Mouse (Mus musculus) gastrocnemius, postnatal 4 days (tissue): ENCODE results near the gene Hist1h4n. TPM values are rescaled to one million over a fixed set of nuclear protein-coding genes. Genes with fewer than 3 reads are reported as not detected.
A peak's percentile ranks its signal among the peaks of the same experiment; 100 is the strongest.
"Not testable (repeated sequence)": the region's sequence is repeated elsewhere in the genome, so short reads cannot be mapped to it uniquely, and the experiment has no call there.

ENCODE experiments used
- DNase-seq, 2 experiments: peaks; one replicate each; pipeline ENCODE4 v3.0.0; 2021 to 2022; ENCODE audit warnings: low spot score in 2 of 2, mixed read lengths in 2 of 2
- microRNA-seq: library from miRNA; unstranded; fragments of <30 nt; microRNA quantifications from one replicate; pipeline ENCODE4 v1.2.0, GENCODE M21; 2021
- total RNA-seq, 2 experiments: library from RNA; stranded (reverse); gene quantifications; 2 replicates each; pipeline ENCODE4 v1.2.3; 2021

The Hist1h4n gene
- total RNA-seq, 2 experiments from 2014 or later, result 93.9 to 147 TPM

GRCm38 (mm10) chr13:21797163-21797562 is 34.8 kb downstream of the Hist1h4n start:
- not testable (repeated sequence) for DNase-seq

DNA sequence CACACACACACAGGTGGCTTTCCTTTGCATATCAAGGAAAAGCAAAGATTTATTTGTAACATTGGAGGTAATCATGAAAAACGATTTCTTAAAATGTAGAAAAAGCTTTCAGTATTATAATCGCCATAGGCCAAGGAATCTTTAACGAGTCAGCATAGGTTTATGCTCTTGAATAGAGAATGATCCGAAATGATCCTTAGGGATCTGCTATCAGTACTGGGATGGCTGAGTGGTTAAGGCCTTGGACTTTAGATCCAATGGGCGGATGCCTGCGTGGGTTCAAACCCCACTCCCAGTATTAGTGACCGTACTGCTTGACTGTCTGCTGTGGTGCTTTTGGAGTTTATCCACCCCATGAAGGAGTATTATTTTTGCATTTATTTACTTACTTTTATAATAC is 36.4 kb downstream of the Hist1h4n start:
- DNase-seq, result no peak

DNA sequence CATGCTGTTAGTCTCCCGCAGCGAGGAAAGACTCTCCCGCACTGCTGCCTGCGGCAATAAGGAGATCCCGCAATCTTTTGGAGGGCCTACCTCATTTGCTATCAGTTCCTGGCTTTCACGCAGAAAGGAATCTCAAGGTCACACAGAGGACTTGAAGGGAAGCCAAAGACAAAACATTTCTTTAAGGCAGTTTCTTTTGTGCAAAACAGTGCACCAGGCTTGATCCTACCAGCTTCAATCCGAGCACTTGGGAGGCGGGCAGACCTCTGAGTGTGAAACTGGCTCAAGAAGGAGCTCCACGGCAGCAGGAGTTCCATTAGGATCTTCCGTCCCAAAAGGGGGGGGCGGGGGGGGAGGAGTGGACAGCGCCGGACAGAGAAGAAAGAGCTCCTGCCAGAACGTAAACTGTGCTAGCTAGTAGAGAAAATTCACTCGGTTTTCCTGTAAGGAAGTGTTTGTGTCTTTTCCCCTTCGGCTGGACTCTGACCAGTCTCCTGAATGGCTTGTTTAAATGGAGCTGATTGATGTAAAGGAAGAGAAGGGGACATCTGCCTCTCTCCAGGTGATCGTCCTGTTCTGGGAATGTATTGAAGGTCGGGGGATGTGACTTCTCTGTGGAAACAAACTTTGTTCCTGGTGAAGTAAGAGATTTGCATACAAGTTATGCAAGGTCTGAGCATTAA is 41.3 kb downstream of the Hist1h4n start:
- no peak for DNase-seq

DNA sequence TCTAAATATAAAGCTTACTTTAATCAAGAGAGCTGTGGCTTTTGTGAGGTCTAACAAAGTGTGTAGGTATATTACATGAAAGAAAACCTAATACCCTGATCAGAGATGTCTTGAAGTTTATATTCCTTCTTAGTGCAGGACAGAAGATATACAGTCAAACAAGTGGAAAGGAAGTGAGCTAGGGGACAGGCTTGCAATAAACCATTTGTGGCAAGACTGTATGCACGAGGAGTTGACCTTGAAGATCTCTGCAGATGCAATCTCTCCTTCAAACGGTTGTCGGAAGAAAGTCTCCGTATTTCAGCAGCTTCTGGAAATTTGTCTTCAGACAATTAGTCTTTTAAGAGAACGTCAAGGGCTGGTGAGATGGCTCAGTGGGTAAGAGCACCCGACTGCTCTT is 42.1 kb downstream of the Hist1h4n start:
- no peak for DNase-seq

DNA sequence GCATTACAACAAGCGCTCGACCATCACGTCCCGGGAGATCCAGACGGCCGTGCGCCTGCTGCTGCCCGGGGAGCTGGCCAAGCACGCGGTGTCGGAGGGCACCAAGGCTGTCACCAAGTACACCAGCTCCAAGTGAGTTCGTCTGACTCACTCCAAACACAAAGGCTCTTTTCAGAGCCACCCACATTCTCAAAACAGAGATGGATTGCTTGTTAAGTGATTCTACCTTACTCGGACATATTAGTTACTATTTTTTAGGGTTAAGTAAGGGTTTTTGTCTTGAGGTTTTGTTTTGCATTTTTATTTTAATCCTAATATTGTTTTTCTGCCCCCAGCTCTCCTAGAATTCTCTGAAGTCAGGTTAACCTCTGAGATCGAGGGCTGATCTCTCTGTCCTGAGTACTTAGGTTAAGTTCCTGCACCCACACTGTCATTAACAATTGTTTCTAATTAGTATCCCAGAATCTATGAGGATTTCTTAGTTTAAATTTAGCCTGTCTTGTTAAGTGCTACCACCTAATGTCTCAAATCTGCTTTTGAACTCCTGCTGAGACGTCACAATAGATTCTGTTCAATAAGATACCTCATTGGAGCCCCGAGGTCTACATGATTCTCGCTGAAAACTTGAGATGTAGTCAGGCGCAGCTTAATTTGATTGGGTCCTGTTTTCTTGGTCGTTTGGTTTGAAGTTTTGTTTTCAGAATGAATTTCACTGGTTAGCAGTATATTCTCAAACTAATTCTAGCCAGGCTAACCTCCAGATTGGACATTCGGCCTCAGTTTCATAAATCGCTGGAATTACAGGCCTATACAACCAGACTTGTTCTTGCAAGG is 44.0 kb downstream of the Hist1h4n start:
- DNase-seq, result no peak

DNA sequence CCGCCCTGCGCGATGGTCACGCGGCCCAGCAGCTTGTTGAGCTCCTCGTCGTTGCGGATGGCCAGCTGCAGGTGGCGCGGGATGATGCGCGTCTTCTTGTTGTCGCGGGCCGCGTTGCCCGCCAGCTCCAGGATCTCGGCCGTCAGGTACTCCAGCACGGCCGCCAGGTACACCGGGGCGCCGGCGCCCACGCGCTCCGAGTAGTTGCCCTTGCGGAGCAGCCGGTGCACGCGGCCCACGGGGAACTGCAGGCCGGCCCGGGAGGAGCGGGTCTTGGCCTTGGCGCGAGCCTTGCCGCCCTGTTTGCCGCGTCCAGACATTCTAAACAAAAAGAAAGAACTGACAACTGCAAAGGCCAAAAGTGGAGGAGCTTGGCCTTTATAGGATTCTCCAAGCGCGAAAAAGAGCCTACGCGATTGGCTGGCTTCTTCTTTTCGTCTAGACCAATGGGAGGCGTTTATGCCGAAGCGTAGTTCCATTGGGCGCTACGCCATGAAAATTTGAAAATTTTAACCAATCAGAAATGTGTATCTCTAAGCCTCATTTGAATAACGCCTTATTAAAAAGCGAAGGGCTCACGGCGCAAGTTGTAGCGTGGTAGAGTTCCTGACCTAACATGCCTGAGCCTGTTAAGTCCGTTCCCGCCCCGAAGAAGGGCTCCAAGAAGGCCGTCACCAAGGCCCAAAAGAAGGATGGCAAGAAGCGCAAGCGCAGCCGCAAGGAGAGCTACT is 44.9 kb downstream of the Hist1h4n start, which contains the start of the genes Hist1h2an and Hist1h2bp:
Gene Hist1h2an, minus strand, starts transcription at position 320 of the 731 bp plus-strand sequence.
Gene Hist1h2bp, plus strand, starts transcription at position 563 of the 731 bp plus-strand sequence.
- peak; percentile 65 to 83 for DNase-seq

DNA sequence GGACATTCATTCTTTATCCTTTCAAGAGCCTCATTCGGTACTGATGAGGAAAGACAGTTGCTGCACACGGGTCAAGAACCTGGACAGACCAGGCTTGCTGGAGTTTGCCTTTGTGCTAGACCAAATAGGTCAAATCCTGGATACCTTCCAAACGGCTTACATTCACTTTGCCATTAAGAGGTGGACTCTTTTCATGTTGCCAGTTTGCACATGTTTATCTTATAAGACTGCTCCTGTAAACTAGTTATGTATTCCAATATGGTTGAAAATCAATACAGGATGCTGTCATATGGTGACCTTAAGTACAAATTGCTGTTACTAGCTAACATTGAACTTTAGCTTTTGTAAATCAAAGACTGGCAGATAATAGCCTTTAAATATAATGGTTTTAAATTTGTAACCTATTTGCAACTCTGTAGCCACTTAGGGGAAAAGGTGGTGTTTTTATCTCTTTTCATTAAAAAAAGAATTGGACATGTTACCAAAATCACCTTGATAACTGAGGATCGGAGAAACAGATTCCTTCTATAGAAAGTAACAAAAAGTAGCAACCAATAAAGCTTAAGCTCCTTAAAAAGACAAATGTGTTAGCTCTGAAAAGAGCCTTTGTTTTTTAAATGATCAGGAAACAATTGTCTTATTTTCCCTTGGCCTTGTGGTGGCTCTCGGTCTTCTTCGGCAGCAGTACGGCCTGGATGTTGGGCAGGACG is 45.7 kb downstream of the Hist1h4n start:
- no peak for DNase-seq

GRCm38 (mm10) chr13:21784311-21784710 is 47.7 kb downstream of the Hist1h4n start:
- DNase-seq, result no peak

DNA sequence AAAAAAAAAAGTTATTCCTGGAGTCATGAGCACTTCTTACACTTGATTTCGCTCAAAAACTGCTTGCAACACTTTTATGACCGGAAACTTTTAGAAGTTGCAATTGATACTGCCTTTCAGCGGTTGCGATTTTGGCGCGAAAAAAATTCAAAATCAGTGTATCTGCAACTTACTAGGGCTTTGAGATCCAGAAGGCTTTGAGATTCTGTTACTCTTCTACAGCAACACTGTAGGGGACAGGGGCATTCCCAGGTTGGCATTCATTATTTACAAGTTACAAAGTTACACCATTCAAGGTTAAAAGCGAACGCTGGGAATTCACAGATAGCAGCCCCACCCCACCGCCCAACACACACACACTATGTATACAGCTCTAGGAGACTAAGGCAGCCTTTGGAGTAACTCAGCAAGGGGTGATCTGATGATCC is 48.2 kb downstream of the Hist1h4n start:
- DNase-seq, result no peak

GRCm38 (mm10) chr13:21783255-21783617 is 48.8 kb downstream of the Hist1h4n start, which contains the start of gene Hist1h3i:
Gene Hist1h3i (minus strand): TSS chr13:21783370.
- DNase-seq, result peak in 1 of 2 experiments; percentile 39

DNA sequence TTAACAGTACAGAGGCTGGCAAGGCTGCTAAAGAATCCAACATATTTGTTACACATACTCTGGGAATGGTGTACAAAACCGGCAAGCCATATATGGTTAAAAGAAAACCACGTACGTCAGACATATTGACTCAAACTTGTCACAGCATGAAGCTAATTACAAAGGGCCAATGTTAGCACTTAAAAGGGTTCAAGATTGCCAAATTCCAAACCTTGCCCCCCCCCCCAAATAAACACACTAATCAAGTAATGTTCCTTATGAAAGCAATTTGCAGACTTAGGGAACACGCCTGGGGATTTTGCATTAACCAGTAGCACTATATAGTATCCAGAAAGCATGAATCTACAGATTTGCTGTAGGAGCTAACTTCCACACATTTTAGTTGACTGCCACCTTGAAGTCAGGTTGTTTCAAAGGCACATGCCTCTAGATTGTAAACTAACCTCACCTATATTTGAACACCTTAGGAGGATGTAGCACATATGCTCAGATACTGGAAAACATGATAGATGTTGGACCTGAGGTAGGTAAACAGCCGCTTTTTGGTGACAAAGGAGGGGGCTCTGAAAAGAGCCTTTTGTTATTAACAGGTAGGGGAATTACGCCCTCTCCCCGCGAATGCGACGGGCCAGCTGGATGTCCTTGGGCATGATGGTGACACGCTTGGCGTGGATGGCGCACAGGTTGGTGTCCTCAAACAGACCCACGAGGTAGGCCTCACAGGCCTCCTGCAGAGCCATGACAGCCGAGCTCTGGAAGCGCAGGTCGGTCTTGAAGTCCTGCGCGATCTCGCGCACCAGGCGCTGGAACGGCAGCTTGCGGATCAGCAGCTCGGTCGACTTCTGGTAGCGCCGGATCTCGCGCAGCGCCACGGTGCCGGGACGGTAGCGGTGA is 49.4 kb downstream of the Hist1h4n start:
- DNase-seq, result not testable (repeated sequence)

Small RNA genes lying within 50 kb of the gene (microRNA-seq; reads per million reads assigned to microRNA genes)
- gene Gm19658, result not detected
- not detected for gene Gm44346
- not detected for gene Gm44466

Other genes with a start within 250 kb of the Hist1h4n start
- gene Olfr1362, start 218.2 kb downstream of the Hist1h4n start, total RNA-seq, result not detected
- not detected for gene Olfr11, start 189.7 kb downstream of the Hist1h4n start, total RNA-seq
- gene Olfr1361, start 168.8 kb downstream of the Hist1h4n start, total RNA-seq, result not detected
- gene Olfr1360, start 154.8 kb downstream of the Hist1h4n start, total RNA-seq, result not detected
- not detected for gene Olfr1359, start 134.1 kb downstream of the Hist1h4n start, total RNA-seq
- gene Hist1h2bl, start 116.1 kb downstream of the Hist1h4n start, total RNA-seq, result 100 to 1,000 TPM; 362 to 482 TPM
- 100 to 1,000 TPM; 297 to 368 TPM for gene Hist1h2ai, start 115.8 kb downstream of the Hist1h4n start, total RNA-seq
- gene Hist1h3h, start 114.5 kb downstream of the Hist1h4n start, total RNA-seq, result 100 to 1,000 TPM; 508 to 651 TPM
- gene Hist1h2bm, start 110.2 kb downstream of the Hist1h4n start, total RNA-seq, result 100 to 1,000 TPM; 101 to 150 TPM
- gene Hist1h4j, start 97.1 kb downstream of the Hist1h4n start, total RNA-seq, result 10 to 100 TPM; 70.8 to 87.9 TPM
- 1,000 to 10,000 TPM in 1 of 2 experiments, 100 to 1,000 TPM in 1; 854 to 1,164 TPM for gene Hist1h4k, start 81.7 kb downstream of the Hist1h4n start, total RNA-seq
- 100 to 1,000 TPM; 131 to 185 TPM for gene Hist1h2ak, start 78.4 kb downstream of the Hist1h4n start, total RNA-seq
- gene Hist1h2bn, start 78.1 kb downstream of the Hist1h4n start, total RNA-seq, result 100 to 1,000 TPM; 211 to 286 TPM
- gene Hist1h1b, start 51.6 kb downstream of the Hist1h4n start, total RNA-seq, result 100 to 1,000 TPM; 246 to 294 TPM
- 100 to 1,000 TPM; 398 to 496 TPM for gene Hist1h3i, start 48.8 kb downstream of the Hist1h4n start, total RNA-seq
- 100 to 1,000 TPM in 1 of 2 experiments, 10 to 100 TPM in 1; 82.7 to 102 TPM for gene Hist1h2an, start 45.0 kb downstream of the Hist1h4n start, total RNA-seq
- 100 to 1,000 TPM; 143 to 201 TPM for gene Hist1h2bp, start 44.7 kb downstream of the Hist1h4n start, total RNA-seq
- 100 to 1,000 TPM; 278 to 369 TPM for gene Hist1h2bq, start 22.0 kb downstream of the Hist1h4n start, total RNA-seq
- gene Hist1h2ao, start 21.7 kb downstream of the Hist1h4n start, total RNA-seq, result 100 to 1,000 TPM; 431 to 590 TPM
- gene Hist1h4m, start 20.4 kb downstream of the Hist1h4n start, total RNA-seq, result 100 to 1,000 TPM; 582 to 750 TPM
- gene Hist1h2ap, start 1.3 kb upstream of the Hist1h4n start, total RNA-seq, result 100 to 1,000 TPM; 215 to 300 TPM
- 100 to 1,000 TPM; 275 to 365 TPM for gene Hist1h2br, start 1.5 kb upstream of the Hist1h4n start, total RNA-seq
- gene Zfp184, start 112.9 kb upstream of the Hist1h4n start, total RNA-seq, result 1 to 10 TPM; 1.4 to 2.6 TPM
- not detected for gene Pom121l2, start 149.0 kb upstream of the Hist1h4n start, total RNA-seq
- under 1 TPM; 0.20 to 0.21 TPM for gene Prss16, start 177.5 kb upstream of the Hist1h4n start, total RNA-seq
- gene Hist1h2ah, start 203.4 kb upstream of the Hist1h4n start, total RNA-seq, result 100 to 1,000 TPM; 276 to 360 TPM
- 100 to 1,000 TPM; 393 to 555 TPM for gene Hist1h2bk, start 203.7 kb upstream of the Hist1h4n start, total RNA-seq
- 100 to 1,000 TPM; 143 to 189 TPM for gene Hist1h4i, start 209.2 kb upstream of the Hist1h4n start, total RNA-seq
- gene Hist1h2ag, start 210.7 kb upstream of the Hist1h4n start, total RNA-seq, result 100 to 1,000 TPM; 270 to 354 TPM
- 100 to 1,000 TPM; 250 to 321 TPM for gene Hist1h2bj, start 211.0 kb upstream of the Hist1h4n start, total RNA-seq